Mouse (Mus musculus) liver, postnatal 0 days (tissue): ENCODE data around the gene Chd1.

ENCODE experiments used
- CTCF ChIP-seq: sonication (generic); IDR thresholded peaks from 2 replicates; pipeline ENCODE4 v1.5.1; 2016; ENCODE audit warnings: antibody characterized with exemption, low read depth
- EP300 ChIP-seq: IDR thresholded peaks from 2 replicates; pipeline ENCODE4 v1.6.1; 2016; ENCODE audit warnings: antibody characterized with exemption, low read depth, mild to moderate bottlenecking

- TF ChIP-seq CTCF (no peak), EP300 (no peak)
These were observed 37.1 kb downstream of the Chd1 start for GRCm38 (mm10) chr17:15741836-15742235.
